Comparison of ENCODE assay signal across 11 mouse cellular contexts in the genomic region with DNA sequence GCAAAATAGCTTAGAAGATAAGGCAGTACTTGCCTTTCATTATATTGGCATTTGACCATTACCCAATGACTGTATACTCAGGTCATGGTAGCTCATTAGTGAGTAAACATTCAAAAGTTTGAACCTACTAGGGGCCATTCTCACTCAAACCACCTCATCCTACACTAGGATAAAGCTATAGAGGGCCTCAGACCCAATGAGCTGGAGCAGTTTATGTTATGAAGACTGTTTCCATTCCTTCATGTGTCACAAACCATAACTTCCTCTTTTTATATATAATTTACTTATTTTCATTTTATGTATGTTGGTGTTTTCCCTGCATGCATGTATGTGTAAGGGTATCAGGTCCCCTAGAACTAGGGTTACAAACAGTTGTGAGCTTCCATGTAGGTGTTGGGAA. TPM values are rescaled to one million over a fixed set of nuclear protein-coding genes. Genes with fewer than 3 reads are reported as not detected.
"Had no signal": no experiment of that assay in that cellular context is flagged by ENCODE, and none has a peak within 500 bp of the region (broad histone marks: within the 10 kb centered on the region; RNA-seq: fewer than 3 reads in every experiment).

No protein-coding gene starts in this region.

- DNase-seq: lung, adult 18-20 months; lung, embryonic 14.5 days; lung, postnatal 10 days; lung, postnatal 4 days; midbrain, embryonic 14.5 days; right cerebral cortex, postnatal 14 days; thymus, adult 18-20 months; thymus, postnatal 14 days; thymus, postnatal 36 days had no signal

- ATAC-seq: midbrain, embryonic 16.5 days had no signal

RNA-seq across cellular contexts. Expression of a gene that starts 12.9 kb away (rescaled TPM):
- total RNA-seq: megakaryocyte-erythroid progenitor cell, adult 5-6 weeks had no signal

RNA-seq across cellular contexts. Expression of a gene that starts 16.1 kb away (rescaled TPM):
- total RNA-seq: megakaryocyte-erythroid progenitor cell, adult 5-6 weeks had no signal

RNA-seq across cellular contexts. Expression of a gene that starts 55.2 kb away (rescaled TPM):
- total RNA-seq: megakaryocyte-erythroid progenitor cell, adult 5-6 weeks had no signal
